Mouse (Mus musculus) heart, embryonic 13.5 days (tissue): Measurements from ENCODE around the gene Efhb. TPM values are rescaled to one million over a fixed set of nuclear protein-coding genes. Genes with fewer than 3 reads are reported as not detected.

ENCODE experiments used
- ATAC-seq: fragments of 200-750 bp; cut with Nextera tagmentation; 2 replicates; pipeline ENCODE4 v1.8.0; 2017; ENCODE audit warnings: moderate TSS enrichment; ENCODE audit not compliant: insufficient number of reproducible peaks, low FRiP score, low TSS enrichment; ENCODE audit errors: extremely low read depth
- H3K27ac ChIP-seq: fragments of 300-500 bp; sonication (generic); replicated peaks from 2 replicates; pipeline ENCODE4 v1.5.1; 2015; ENCODE audit warnings: moderate library complexity, mild to moderate bottlenecking, inconsistent platforms
- H3K27me3 ChIP-seq: fragments of 300-500 bp; sonication (generic); replicated peaks from 2 replicates; pipeline ENCODE4 v1.6.1; 2015; ENCODE audit warnings: mild to moderate bottlenecking, inconsistent platforms
- H3K36me3 ChIP-seq: fragments of 300-500 bp; sonication (generic); 2 replicates; pipeline ENCODE4 v1.6.1; 2015; ENCODE audit warnings: mild to moderate bottlenecking, inconsistent platforms
- H3K4me1 ChIP-seq: fragments of 300-500 bp; sonication (generic); 2 replicates; pipeline ENCODE4 v1.6.1; 2015; ENCODE audit warnings: inconsistent platforms
- H3K4me2 ChIP-seq: fragments of 300-500 bp; sonication (generic); 2 replicates; pipeline ENCODE4 v1.6.1; 2015; ENCODE audit warnings: inconsistent platforms, mild to moderate bottlenecking, moderate library complexity
- H3K4me3 ChIP-seq: fragments of 300-500 bp; sonication (generic); 2 replicates; pipeline ENCODE4 v1.5.1; 2015; ENCODE audit warnings: moderate library complexity, mild to moderate bottlenecking, inconsistent platforms
- H3K9ac ChIP-seq: fragments of 300-500 bp; sonication (generic); 2 replicates; pipeline ENCODE4 v1.6.1; 2015; ENCODE audit warnings: inconsistent platforms, mild to moderate bottlenecking, moderate library complexity
- H3K9me3 ChIP-seq: fragments of 300-500 bp; sonication (generic); 2 replicates; pipeline ENCODE4 v1.6.1; 2016; ENCODE audit warnings: inconsistent platforms
- WGBS: fragments of 180-500 bp; shearing (Covaris S2); methylation state at CpG from one replicate; pipeline ENCODE4 v1.1.7; 2015; ENCODE audit warnings: mixed read lengths; 5-methylcytosine and 5-hydroxymethylcytosine counted together
- polyA plus RNA-seq: library from polyadenylated mRNA; unstranded; fragments of >200 nt; fragmentation: Nextera tagmentation; extraction: Ambion mirVana; gene quantifications from 2 replicates; pipeline ENCODE4 v1.2.1, GENCODE M21; 2015

The Efhb gene
- 0.20 and 0.25 TPM in 2 replicates for polyA plus RNA-seq

DNA sequence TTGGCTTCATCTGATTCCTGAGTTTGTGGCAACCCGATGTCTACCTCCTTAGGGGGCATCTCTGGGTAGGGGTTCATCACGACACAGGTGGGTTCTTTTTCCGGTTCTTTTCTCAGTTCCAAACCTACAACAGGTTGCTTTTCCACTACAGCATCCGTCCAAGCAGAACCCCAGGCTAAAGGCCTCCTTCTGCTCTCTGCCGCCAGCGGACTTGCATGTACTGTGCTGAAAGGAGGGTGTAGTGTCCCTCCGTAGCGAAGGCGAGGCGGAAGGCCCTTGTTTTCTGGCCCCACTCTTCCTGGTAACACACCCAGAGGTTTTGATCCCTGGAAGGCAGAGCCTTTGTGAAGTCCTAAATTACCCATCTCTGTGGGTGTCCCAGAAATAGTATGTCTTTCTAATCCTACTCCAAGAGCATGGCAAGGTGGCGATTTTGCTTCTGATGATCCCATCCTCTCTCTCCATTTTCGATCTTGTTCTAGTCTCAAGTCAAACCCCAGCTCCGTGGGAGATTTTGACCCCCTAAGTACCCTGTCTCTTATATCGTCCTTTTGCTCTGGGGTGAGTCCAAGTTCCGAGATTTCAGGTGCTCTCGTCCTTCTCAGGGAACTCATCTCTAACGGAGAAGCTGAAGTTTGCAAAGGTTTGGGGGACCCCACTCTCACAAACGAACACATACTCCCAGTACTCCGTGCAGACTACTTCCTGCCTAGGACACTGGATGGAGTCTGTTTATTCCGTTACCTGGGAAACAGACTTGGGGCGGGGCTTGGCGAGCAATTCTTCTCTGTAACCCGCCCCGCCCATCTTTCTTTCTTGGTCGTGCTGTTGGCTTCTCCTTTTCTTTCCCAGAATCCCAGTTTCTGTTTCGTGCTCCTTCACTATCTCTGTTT is at the start of gene Efhb:
Gene Efhb (minus strand): TSS at position 719 of the 893 bp plus-strand sequence.
- peak; percentile 71; the same call in 1 of the 2 replicates for ATAC-seq
- peaks cover 10% of the 10 kb centered on the region for H3K4me1 ChIP-seq
- peak within 1 kb of the TSS; percentile 76 for H3K9ac ChIP-seq
- 22% methylated on average over 26 of the region's 26 CpGs for WGBS
- no peak within 1 kb of the TSS for H3K27ac ChIP-seq
- H3K36me3 ChIP-seq = no peaks in the 10 kb centered on the region
- peak within 1 kb of the TSS; percentile 57 for H3K4me3 ChIP-seq
- H3K4me2 ChIP-seq = peak within 1 kb of the TSS; percentile 74
- H3K9me3 ChIP-seq = no peaks in the 10 kb centered on the region
- no peaks in the 10 kb centered on the region for H3K27me3 ChIP-seq

DNA sequence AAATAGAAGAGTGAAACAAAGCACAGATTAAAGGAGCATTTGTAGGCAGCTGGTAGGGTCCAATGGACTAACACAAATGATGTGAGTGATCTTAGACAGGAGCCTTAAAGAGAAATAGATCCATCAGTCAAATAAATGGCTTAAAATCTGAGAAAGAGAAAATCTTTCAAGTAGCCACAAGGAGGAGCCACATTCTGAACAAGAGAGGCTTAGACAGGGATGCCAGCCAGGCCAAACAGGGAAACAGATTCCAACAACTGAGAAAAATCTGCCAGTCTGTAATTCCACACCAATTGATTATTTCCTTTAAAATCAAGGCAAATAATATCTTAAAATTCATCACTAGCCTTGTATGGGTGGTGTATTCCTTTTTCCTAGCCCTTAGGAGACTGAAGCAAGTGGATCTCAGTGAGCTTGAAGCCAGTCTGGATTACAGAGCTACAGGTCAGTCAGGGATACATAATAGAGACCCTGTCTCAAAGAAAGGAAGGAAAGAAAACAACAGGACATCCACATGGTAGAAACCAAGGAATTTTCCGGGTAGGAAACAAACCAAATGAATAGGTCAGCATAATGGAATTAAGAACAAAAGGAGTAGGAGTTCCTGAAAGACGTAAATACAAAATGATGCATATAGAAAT is 49.3 kb upstream of the Efhb start:
- H3K4me3 ChIP-seq = no peak overlapping the region
- no peaks in the 10 kb centered on the region for H3K9me3 ChIP-seq
- no peak overlapping the region for H3K27ac ChIP-seq
- H3K4me1 ChIP-seq = peaks cover 5% of the 10 kb centered on the region; the same call in 1 of the 2 replicates
- H3K4me2 ChIP-seq = no peak overlapping the region
- H3K36me3 ChIP-seq = peaks cover 16% of the 10 kb centered on the region
- WGBS = 80% methylated on average over 2 of the region's 2 CpGs
- H3K9ac ChIP-seq = no peak overlapping the region
- H3K27me3 ChIP-seq = no peaks in the 10 kb centered on the region
- ATAC-seq = no peak

DNA sequence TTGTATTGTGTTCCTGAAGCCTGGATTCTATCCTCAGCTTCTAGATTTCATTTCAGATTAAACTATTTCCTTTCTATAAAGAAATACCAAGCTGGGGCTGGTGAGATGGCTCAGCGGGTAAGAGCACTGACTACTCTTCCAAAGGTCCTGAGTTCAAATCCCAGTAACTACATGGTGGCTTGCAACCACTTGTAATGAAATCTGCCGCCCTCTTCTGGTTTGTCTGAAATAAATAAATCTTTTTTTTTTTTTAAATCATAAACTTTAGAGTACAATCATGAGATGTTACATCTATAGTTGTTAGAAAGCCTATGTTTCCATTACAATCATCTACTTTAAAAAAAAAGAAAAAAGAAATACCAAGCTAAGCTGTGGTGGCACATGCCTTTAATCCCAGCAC is 39.8 kb upstream of the Efhb start:
- no peak overlapping the region for H3K9ac ChIP-seq
- H3K27me3 ChIP-seq = no peaks in the 10 kb centered on the region
- H3K4me2 ChIP-seq = no peak overlapping the region
- 90% methylated on average over 2 of the region's 2 CpGs for WGBS
- no peak for ATAC-seq
- H3K4me1 ChIP-seq = no peaks in the 10 kb centered on the region
- H3K4me3 ChIP-seq = no peak overlapping the region
- H3K27ac ChIP-seq = no peak overlapping the region
- H3K36me3 ChIP-seq = peaks cover 77% of the 10 kb centered on the region
- H3K9me3 ChIP-seq = no peaks in the 10 kb centered on the region

DNA sequence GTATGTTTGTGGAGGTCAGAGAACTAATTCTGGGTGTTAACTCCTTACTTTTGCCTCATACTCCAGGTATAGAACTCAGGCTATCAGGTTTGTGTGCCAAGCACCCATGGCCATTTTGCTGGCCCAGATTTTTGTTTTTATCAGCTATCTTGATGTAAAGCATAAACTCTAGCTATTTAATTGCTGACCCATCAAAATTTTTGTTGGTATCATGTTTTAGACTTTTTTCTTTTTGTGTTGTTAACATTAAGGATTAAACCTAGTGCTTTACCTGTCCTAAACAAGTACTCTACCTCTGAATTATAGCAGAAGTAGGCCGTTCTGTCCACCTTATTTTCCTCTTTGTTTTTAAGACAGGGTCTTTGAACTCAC is 25.9 kb upstream of the Efhb start:
- WGBS = 90% methylated on average over 1 of the region's 1 CpGs
- Histone ChIP-seq H3K9ac (no peak overlapping the region), H3K27me3 (no peaks in the 10 kb centered on the region), H3K27ac (no peak overlapping the region), H3K9me3 (no peaks in the 10 kb centered on the region), H3K4me3 (no peak overlapping the region), H3K4me1 (peaks cover 3% of the 10 kb centered on the region; the same call in 1 of the 2 replicates), H3K36me3 (peaks cover 84% of the 10 kb centered on the region), H3K4me2 (no peak overlapping the region)
- no peak for ATAC-seq

DNA sequence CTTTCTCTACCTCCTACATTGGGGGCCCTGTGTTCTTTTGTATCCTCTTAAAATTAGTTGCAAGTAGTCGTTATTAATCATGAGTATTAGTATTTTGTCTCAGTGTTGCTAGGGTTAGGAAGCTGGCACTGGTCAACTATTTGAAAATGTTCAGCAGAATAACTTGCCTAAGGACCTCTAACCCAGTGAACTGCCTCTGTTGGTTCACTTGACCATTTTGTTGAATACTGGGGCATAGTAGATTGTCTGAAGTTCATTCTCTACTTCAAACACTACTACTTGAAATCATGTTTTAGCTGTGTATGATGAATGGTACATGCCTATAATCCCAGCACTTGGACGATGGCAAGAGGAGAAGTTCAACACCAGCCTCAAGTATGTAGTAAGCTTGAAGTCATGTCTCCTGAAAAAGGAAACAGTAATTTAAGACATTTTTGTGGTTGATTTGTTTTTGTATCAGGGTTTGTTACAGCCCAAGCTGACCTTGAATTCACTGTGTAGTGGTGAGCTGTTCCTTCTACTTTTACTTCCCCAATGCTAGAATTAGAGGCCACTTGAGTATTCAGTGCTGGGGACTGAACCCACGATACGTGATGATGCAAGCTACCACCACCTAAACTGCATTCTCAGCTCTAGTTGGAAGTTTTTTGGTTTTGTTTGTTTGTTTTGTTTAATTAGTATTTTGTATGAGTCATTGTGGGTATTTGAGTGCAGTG is 25.3 kb upstream of the Efhb start:
- WGBS = 87% methylated on average over 4 of the region's 4 CpGs
- no peak overlapping the region for H3K4me2 ChIP-seq
- peaks cover 82% of the 10 kb centered on the region for H3K36me3 ChIP-seq
- no peak overlapping the region for H3K9ac ChIP-seq
- no peaks in the 10 kb centered on the region for H3K27me3 ChIP-seq
- no peaks in the 10 kb centered on the region for H3K9me3 ChIP-seq
- ATAC-seq = no peak; the same call in 1 of the 2 replicates
- H3K4me3 ChIP-seq = no peak overlapping the region
- H3K27ac ChIP-seq = no peak overlapping the region
- peaks cover 3% of the 10 kb centered on the region; the same call in 1 of the 2 replicates for H3K4me1 ChIP-seq

DNA sequence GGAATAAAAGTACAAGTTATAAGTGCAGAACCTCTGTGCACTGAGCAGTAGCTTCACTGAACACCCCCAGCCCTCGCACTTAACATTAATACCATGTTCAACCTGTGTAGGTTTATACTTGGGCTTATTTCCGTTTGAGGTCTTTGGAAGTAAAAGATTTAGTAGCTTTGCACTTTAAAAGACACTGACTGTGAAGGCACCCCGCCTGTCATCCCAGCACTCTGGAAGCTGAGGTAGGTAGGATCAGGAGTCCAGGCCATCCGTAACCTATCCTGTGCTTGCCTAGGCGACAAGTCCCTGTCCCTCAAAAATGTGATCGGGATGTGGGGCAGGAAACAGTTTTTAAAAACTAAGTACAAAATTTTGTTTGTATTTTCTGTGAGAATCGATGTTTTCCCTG is 17.3 kb upstream of the Efhb start:
- Histone ChIP-seq H3K27me3 (no peaks in the 10 kb centered on the region), H3K4me3 (peak overlapping the region; percentile 98), H3K4me1 (peaks cover 40% of the 10 kb centered on the region), H3K27ac (peak overlapping the region; percentile 100; the same call in 1 of the 2 replicates), H3K4me2 (peak overlapping the region; percentile 75), H3K9ac (peak overlapping the region; percentile 99), H3K36me3 (peaks cover 16% of the 10 kb centered on the region), H3K9me3 (no peaks in the 10 kb centered on the region)
- WGBS = 45% methylated on average over 7 of the region's 7 CpGs
- no peak for ATAC-seq

DNA sequence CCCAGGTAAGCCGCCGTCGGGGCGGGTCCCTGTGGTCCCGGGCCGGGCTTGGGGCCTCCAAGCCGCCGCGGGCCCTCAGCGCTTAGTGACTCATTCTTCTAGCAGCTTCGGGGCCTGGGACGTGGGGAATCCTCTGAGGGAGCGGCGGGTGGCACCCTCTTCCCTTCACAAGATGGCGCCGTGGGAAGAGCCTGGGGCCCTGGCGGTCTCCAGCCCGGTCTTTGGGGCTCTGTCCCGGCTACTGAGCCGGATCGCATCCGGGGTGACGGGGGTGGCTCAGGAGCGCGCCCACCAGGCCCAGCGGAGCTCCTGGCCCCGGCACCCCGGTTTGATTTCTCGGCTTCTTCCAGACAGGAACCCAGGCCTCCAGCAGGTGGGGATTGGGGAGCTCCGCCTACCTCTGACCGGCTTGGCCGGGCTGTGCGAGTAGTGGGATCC is 16.5 kb upstream of the Efhb start:
- Histone ChIP-seq H3K27me3 (no peaks in the 10 kb centered on the region), H3K4me2 (peak overlapping the region; percentile 75), H3K4me1 (peaks cover 37% of the 10 kb centered on the region), H3K4me3 (peak overlapping the region; percentile 98), H3K9ac (peak overlapping the region; percentile 99), H3K36me3 (peaks cover 9% of the 10 kb centered on the region), H3K9me3 (no peaks in the 10 kb centered on the region), H3K27ac (peak overlapping the region; percentile 100)
- ATAC-seq = no peak; the same call in 1 of the 2 replicates
- WGBS = under 1% methylated on average over 31 of the region's 33 CpGs

DNA sequence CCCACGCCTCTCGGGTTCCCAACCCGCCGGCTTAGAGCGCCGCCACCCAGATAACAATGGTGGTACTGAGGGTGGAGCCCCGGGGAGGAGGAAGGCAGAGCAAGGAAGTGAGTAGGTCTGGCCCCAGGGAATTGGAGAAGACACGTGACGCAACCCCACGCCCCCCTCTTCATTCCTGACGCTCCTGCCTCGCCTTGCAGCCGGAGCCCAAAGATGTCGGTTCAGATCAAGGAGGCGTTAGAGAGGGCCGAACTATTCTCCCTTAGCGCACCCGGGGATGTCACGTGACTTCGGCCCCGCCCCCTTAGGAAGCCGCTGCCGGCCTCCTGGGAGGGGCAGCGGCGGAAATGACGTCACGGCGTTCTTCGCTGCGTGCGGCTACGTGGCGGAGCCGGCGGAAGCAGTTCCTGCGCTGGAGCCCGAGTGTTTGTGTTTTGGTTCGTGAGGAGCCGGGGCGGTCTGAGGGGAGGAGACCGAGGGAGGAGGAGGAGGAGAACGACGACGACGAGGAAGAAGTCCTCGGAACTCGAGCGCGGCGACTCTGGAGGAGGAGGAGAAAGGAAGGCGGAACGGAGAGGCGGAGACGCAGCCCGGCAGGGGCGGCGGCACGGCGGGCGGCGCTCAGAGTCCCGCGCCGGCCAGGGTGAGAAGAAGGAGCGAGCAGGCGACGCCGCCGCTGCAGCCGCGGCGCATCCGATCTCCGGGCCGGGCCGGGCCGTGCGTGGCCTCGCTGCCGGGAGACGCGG is 15.9 kb upstream of the Efhb start, which contains the start of gene Rab5a:
Gene Rab5a (plus strand): TSS at position 377 of the 746 bp plus-strand sequence.
- peak within 1 kb of the TSS; percentile 79 for H3K4me2 ChIP-seq
- ATAC-seq = peak; percentile 91
- H3K36me3 ChIP-seq = peaks cover 3% of the 10 kb centered on the region
- peak within 1 kb of the TSS; percentile 98 for H3K4me3 ChIP-seq
- no peaks in the 10 kb centered on the region for H3K27me3 ChIP-seq
- H3K4me1 ChIP-seq = peaks cover 37% of the 10 kb centered on the region
- under 1% methylated on average over 81 of the region's 82 CpGs for WGBS
- peak within 1 kb of the TSS; percentile 100 for H3K27ac ChIP-seq
- H3K9me3 ChIP-seq = no peaks in the 10 kb centered on the region
- H3K9ac ChIP-seq = peak within 1 kb of the TSS; percentile 99

DNA sequence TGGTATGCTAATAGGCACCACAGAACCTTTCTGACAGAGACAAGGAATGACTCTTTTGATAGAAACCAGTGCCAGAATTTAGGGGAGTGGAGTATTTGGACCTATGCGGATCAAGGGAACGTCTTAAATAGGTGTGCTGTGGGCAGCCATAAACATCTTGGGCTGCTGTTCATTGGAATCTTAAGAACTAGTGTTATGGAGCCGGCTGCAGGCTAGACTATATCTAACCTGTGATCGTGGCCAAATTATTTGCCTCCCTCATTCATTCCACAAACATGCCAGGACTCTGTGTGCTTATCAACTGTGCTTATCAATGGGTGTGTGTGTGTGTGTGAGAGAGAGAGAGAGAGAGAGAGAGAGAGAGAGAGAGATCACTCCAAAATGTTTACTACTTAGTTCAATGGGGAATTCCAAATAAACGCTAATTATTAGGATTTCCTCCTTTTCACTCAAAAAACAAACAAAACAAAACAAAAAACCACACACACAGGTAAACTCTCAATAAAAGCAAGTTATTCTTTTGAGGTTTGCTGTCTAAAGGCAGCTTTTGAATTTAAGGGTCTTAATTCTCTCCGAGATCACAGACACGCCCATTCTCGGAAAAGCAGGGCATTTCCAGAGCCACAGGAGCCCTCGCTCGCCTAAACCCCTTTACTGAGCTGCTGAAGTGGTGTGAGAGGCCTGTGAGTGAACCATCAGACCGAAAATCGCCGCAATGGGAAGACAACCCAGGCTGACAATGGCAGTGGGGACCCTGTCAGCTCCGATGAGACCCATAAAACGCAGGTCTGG is 15.1 kb upstream of the Efhb start:
- 6% methylated on average over 15 of the region's 15 CpGs for WGBS
- Histone ChIP-seq H3K9ac (peak overlapping the region; percentile 86), H3K9me3 (no peaks in the 10 kb centered on the region), H3K4me3 (peak overlapping the region; percentile 98), H3K4me2 (peak overlapping the region; percentile 79), H3K36me3 (no peaks in the 10 kb centered on the region), H3K4me1 (peaks cover 37% of the 10 kb centered on the region), H3K27ac (peak overlapping the region; percentile 100), H3K27me3 (no peaks in the 10 kb centered on the region)
- no peak for ATAC-seq

DNA sequence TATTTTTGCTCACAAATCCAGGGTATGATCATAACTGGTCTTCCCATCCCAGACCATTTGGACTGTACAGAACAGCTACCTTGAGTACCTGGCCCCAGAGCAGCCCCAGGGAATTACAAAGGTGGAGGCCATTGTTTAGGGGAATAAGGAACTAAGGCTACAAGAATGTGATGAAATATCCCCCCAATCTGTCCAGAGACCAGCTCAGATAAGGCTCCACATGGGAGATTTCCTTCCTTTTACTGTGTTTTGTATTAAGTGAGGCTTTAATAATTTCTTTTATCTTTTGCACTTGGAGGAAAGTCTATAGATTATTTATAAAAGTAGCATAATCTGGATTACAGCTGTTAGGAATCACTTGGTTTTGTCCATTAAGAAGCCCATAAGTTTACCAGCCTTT is 5.6 kb upstream of the Efhb start:
- Histone ChIP-seq H3K4me1 (peaks cover 2% of the 10 kb centered on the region), H3K4me3 (no peak overlapping the region), H3K9me3 (no peaks in the 10 kb centered on the region), H3K27me3 (no peaks in the 10 kb centered on the region), H3K4me2 (no peak overlapping the region), H3K27ac (no peak overlapping the region), H3K9ac (no peak overlapping the region), H3K36me3 (no peaks in the 10 kb centered on the region)
- no peak for ATAC-seq
